Mouse (Mus musculus) forebrain, embryonic 15.5 days (tissue): ENCODE measurements at regions not wholly inside any gene's neighbourhood (a gene's known extent, or its start where the extent isn't known, plus 50 kb on each side); places are given as distances from the start of the nearest gene placed in this dataset.

ENCODE experiments used
- ATAC-seq: fragments of 200-750 bp; cut with Nextera tagmentation; replicated peaks from 2 replicates; pipeline ENCODE4 v1.8.0; 2017; ENCODE audit warnings: mild to moderate bottlenecking, moderate TSS enrichment, moderate library complexity
- H3K27ac ChIP-seq: fragments of 300-500 bp; sonication (generic); replicated peaks from 2 replicates; pipeline ENCODE4 v1.5.1; 2015; ENCODE audit warnings: mild to moderate bottlenecking, inconsistent platforms
- H3K27me3 ChIP-seq: fragments of 300-500 bp; sonication (generic); 2 replicates; pipeline ENCODE4 v1.6.1; 2015; ENCODE audit warnings: inconsistent platforms
- H3K36me3 ChIP-seq: fragments of 300-500 bp; sonication (generic); 2 replicates; pipeline ENCODE4 v1.6.1; 2015; ENCODE audit warnings: mild to moderate bottlenecking, inconsistent platforms
- H3K4me1 ChIP-seq: fragments of 300-500 bp; sonication (generic); 2 replicates; pipeline ENCODE4 v1.6.1; 2015; ENCODE audit warnings: inconsistent platforms
- H3K4me2 ChIP-seq: fragments of 300-500 bp; sonication (generic); replicated peaks from 2 replicates; pipeline ENCODE4 v1.6.1; 2015; ENCODE audit warnings: mild to moderate bottlenecking, inconsistent platforms
- H3K4me3 ChIP-seq: fragments of 300-500 bp; sonication (generic); 2 replicates; pipeline ENCODE4 v1.5.1; 2015; ENCODE audit warnings: mild to moderate bottlenecking, inconsistent platforms
- H3K9ac ChIP-seq: fragments of 300-500 bp; sonication (generic); replicated peaks from 2 replicates; pipeline ENCODE4 v1.6.1; 2015; ENCODE audit warnings: mild to moderate bottlenecking, inconsistent platforms
- H3K9me3 ChIP-seq: fragments of 300-500 bp; sonication (generic); 2 replicates; pipeline ENCODE4 v1.6.1; 2016; ENCODE audit warnings: inconsistent platforms
- WGBS: fragments of 180-500 bp; shearing (Covaris S2); methylation state at CpG from one replicate; pipeline ENCODE4 v1.1.7; 2015; ENCODE audit warnings: mixed read lengths; 5-methylcytosine and 5-hydroxymethylcytosine counted together

DNA sequence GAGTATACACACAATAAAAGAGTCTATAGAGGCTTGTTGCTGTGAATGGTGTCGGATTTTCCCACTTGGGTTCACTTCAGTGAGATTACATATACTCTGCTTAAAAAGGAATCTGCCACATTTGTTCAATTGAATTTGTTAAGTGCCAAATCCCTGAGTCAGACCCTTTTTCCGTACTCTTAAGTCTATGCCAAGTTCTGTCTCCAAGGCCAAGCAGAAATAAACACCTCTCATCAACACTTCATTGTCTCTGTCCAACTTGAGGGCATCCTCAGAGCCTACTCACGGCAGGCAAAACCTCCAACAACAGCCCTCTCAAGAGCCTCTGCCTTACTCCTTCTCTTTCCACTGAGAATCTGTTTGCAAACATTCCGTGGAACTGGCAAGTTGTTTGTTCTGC, 325.6 kb upstream of the Nr2f2 start:
- Histone ChIP-seq H3K27ac (no peak overlapping the region), H3K9me3 (no peaks in the 10 kb centered on the region), H3K36me3 (no peaks in the 10 kb centered on the region), H3K4me2 (no peak overlapping the region), H3K4me1 (no peaks in the 10 kb centered on the region), H3K9ac (no peak overlapping the region), H3K4me3 (no peak overlapping the region), H3K27me3 (no peaks in the 10 kb centered on the region)
- no peak for ATAC-seq
- 56% methylated on average over 4 of the region's 4 CpGs for WGBS

DNA sequence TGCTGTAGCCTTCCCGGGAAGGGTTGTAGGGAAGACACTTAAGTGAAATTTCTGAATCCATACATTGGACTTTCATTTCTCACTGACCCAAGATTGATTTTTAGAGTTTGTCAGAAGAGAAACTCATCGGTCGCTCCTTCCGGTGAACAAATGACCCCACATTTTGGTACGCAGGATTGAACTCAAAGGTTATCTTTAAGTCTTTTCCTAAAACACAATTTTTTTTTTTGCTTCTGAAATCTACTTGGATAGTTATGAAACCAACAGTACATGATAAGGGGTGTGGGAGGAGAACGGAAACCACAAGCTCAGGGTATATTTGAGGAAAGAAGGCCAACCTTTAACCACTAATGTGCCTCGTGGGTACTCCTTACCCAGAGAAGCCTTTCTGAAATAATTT, 324.3 kb upstream of the Nr2f2 start:
- H3K4me3 ChIP-seq: no peak overlapping the region
- no peaks in the 10 kb centered on the region for H3K4me1 ChIP-seq
- H3K36me3 ChIP-seq: no peaks in the 10 kb centered on the region
- no peak overlapping the region for H3K4me2 ChIP-seq
- H3K27me3 ChIP-seq: no peaks in the 10 kb centered on the region
- H3K9ac ChIP-seq: no peak overlapping the region
- ATAC-seq: no peak
- no peaks in the 10 kb centered on the region for H3K9me3 ChIP-seq
- no peak overlapping the region for H3K27ac ChIP-seq
- WGBS: 95% methylated on average over 7 of the region's 7 CpGs

DNA sequence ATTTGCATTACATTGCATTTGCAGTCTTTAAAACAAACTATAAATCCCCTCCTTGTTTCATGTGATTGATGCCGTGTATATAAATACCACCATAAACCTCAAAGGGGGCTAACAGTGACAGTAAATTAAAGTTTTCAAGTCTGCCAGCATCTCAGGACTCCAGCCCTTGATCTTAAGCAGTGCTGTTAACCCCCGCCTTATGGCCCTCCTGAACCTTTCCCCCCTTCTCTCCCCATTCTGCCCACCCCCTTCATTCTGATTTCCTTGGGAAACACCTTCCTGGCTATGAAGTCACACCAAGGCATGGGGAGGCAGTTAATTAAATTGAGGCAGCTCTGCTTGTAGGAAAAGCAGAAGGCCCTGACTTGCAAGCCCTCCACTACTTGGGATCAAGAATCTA, 302.5 kb upstream of the Nr2f2 start:
- H3K4me1 ChIP-seq: no peaks in the 10 kb centered on the region
- H3K4me2 ChIP-seq: no peak overlapping the region
- no peaks in the 10 kb centered on the region for H3K27me3 ChIP-seq
- H3K27ac ChIP-seq: no peak overlapping the region
- H3K9ac ChIP-seq: no peak overlapping the region
- no peak overlapping the region for H3K4me3 ChIP-seq
- H3K36me3 ChIP-seq: no peaks in the 10 kb centered on the region
- WGBS: 64% methylated on average over 2 of the region's 2 CpGs
- H3K9me3 ChIP-seq: no peaks in the 10 kb centered on the region
- ATAC-seq: no peak

DNA sequence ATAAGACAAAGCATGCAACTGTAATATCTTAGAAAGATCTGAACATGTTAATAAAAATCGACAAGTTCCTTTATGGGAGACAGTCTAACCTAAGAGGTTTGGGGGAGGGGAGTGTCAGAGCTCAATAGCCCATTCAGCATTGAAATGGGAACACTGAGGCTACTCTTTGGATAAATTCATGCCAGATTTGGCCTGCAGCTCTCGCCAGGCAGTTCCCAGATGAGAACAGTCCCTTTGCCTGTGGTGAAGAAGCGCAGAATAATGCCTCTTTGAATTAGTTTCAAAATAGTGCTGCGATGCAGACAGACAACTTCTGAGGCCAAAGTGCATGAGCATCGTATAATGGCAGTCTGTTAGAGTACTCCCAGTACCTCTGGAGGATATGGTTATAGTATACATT, 293.6 kb upstream of the Nr2f2 start:
- ATAC-seq: no peak
- Histone ChIP-seq H3K4me2 (no peak overlapping the region), H3K9me3 (no peaks in the 10 kb centered on the region), H3K36me3 (no peaks in the 10 kb centered on the region), H3K9ac (no peak overlapping the region), H3K27ac (no peak overlapping the region), H3K4me1 (no peaks in the 10 kb centered on the region), H3K27me3 (no peaks in the 10 kb centered on the region), H3K4me3 (no peak overlapping the region)
- 56% methylated on average over 5 of the region's 5 CpGs for WGBS

DNA sequence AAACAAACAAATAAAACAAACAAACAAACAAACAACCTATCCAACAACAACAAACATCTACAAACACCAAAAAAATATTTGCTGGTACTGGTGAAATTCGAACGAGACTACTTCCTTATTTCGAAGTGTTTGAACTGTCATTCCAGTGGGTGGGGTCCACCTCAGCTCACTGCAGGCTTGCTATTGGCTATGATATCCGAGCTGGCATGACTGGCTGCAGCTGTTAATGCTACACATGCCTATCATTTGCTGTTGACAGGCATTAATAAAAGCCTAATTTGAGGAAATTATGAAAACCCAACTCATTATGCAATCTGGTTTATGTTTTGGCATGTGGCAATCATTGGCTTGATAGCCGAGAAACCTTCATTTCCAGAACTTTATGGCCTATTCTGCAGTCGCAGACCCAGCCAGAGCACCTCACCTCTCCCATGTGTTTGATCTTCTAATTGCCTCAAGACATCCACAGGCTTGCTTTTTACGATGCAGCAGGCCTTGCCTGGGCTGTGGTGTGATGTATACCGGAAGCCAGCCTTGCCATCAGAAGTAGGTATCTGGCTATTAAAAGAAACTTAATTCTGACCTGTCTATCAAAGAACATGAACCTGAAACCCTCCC, 283.3 kb upstream of the Nr2f2 start:
- H3K27ac ChIP-seq: no peak overlapping the region
- no peak overlapping the region for H3K4me2 ChIP-seq
- H3K36me3 ChIP-seq: no peaks in the 10 kb centered on the region
- H3K4me1 ChIP-seq: no peaks in the 10 kb centered on the region
- no peak overlapping the region for H3K4me3 ChIP-seq
- no peaks in the 10 kb centered on the region for H3K9me3 ChIP-seq
- no peak for ATAC-seq
- WGBS: 79% methylated on average over 8 of the region's 8 CpGs
- no peak overlapping the region for H3K9ac ChIP-seq
- H3K27me3 ChIP-seq: no peaks in the 10 kb centered on the region

DNA sequence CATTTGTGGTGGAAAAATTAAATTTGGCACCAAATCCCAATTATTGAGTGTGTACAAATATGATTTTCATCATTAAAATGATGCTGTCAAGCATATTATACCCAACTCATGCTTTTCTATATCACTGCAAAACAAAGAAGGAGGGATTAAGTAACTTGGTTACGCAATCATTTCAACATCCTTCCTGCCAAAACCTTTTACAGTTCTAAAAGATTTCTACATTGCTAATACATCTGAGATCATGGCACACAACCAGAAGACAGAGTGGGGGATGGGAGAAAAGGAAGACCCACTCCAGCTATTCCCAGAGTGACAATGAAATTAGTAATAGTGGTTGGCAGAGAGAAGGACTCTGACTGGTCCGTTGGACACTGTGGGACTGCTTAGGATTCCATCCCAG, 280.3 kb upstream of the Nr2f2 start:
- WGBS: 56% methylated on average over 2 of the region's 2 CpGs
- Histone ChIP-seq H3K9ac (no peak overlapping the region), H3K36me3 (no peaks in the 10 kb centered on the region), H3K27me3 (no peaks in the 10 kb centered on the region), H3K27ac (no peak overlapping the region), H3K9me3 (no peaks in the 10 kb centered on the region), H3K4me3 (no peak overlapping the region), H3K4me2 (no peak overlapping the region), H3K4me1 (no peaks in the 10 kb centered on the region)
- ATAC-seq: no peak

DNA sequence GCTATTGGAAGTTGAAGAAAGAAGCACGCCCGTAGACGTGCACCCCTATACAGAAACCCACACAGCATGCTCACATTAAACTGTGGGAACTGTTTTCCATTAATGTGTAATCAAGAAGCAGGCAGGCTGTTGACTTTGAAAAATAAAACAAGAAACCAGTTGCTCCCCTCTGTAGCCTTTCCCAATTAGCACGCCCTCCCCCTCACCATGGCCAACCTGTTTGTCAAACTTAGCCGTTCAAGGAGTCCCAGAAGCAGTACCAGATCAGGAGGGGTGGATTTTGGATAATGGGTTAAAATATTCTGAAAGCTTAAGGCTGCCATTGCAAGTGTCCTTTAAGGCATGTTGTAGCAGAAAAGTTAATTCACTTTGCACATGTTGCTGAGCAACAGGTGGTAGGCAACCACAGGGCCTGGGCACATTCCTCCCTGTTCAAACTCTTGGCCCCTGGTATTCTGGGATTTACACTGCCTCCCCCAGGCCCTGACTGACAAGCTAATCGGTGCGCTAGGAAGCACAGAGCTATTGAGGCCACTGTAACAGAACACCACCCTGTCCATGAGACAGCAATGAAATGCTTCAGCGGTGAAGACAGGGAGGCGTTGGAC, 277.3 kb upstream of the Nr2f2 start:
- Histone ChIP-seq H3K4me3 (no peak overlapping the region), H3K27ac (no peak overlapping the region), H3K36me3 (no peaks in the 10 kb centered on the region), H3K9ac (no peak overlapping the region), H3K27me3 (no peaks in the 10 kb centered on the region), H3K4me2 (no peak overlapping the region), H3K9me3 (no peaks in the 10 kb centered on the region), H3K4me1 (peaks cover 4% of the 10 kb centered on the region)
- ATAC-seq: peak; percentile 41; the same call in 1 of the 2 replicates
- 34% methylated on average over 9 of the region's 9 CpGs for WGBS

DNA sequence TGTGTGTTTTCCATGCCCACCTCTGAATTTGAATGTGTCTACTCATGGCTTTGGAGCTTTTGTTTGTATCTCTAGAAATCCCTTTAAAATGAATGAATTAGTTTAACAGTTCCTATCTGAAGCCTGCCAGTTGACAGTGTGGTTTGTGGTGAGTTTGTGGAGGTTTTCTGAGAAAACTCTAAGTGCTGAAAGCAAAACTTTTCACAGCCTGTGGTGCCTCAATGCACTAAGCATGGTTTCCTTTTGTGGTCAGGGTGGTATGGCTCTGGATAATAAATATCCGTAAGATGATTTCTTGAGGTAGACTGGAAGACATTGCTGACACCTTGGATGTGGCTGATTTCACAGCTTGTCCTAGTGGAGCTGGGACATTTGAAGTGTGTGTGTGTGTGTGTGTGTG, 276.5 kb upstream of the Nr2f2 start:
- Histone ChIP-seq H3K4me3 (no peak overlapping the region), H3K9me3 (no peaks in the 10 kb centered on the region), H3K4me1 (peaks cover 4% of the 10 kb centered on the region), H3K27ac (no peak overlapping the region), H3K9ac (no peak overlapping the region), H3K4me2 (no peak overlapping the region), H3K27me3 (no peaks in the 10 kb centered on the region), H3K36me3 (no peaks in the 10 kb centered on the region)
- ATAC-seq: no peak
- WGBS: 92% methylated on average over 1 of the region's 1 CpGs

DNA sequence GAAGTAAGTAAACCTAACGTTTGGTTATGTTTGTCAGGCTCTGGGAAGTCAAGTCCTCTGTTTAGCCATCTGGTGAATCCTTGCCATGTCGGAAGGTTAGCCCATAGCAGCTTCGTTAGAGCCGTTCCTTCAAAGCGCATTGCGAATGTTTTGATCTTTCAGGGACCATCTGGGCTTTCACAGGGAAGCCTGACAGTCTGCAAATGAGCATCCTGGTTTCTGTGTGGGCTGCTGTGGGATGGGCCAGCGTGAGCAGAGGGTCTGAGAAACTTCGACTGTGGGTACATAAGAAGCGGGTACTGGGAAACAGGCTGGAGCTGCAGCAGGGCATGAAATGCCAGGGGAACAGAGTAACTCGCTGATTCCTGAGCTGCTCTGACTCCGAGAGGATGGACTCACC, 274.7 kb upstream of the Nr2f2 start:
- H3K4me3 ChIP-seq: no peak overlapping the region
- H3K36me3 ChIP-seq: no peaks in the 10 kb centered on the region
- WGBS: 34% methylated on average over 11 of the region's 11 CpGs
- H3K9ac ChIP-seq: no peak overlapping the region
- 0 out of 2 replicates have a peak, but pooled peaks have one; percentile 69 for ATAC-seq
- no peaks in the 10 kb centered on the region for H3K9me3 ChIP-seq
- no peak overlapping the region for H3K4me2 ChIP-seq
- no peaks in the 10 kb centered on the region for H3K27me3 ChIP-seq
- no peak overlapping the region for H3K27ac ChIP-seq
- peaks cover 4% of the 10 kb centered on the region for H3K4me1 ChIP-seq

DNA sequence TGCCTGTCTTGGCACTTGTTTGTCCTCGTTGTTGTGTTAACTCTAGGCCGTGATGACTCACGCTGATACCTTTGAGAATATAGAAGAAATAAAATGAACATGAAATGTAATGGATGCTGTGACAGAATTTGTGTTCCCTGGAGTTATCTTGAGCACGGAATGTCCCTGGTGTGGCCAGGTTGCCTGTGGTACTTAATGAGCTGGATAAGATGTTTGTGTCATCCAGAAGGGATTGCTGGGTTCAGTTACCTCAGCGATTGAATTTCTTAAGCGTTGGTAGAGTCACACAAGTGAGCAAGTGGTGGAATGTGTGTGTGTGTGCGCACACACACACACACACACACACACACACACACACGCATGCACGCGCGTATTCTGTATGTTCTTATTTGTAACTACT, 274.0 kb upstream of the Nr2f2 start:
- peaks cover 4% of the 10 kb centered on the region for H3K4me1 ChIP-seq
- H3K9me3 ChIP-seq: no peaks in the 10 kb centered on the region
- WGBS: 86% methylated on average over 11 of the region's 11 CpGs
- no peak overlapping the region for H3K27ac ChIP-seq
- H3K9ac ChIP-seq: no peak overlapping the region
- no peak overlapping the region for H3K4me2 ChIP-seq
- no peak for ATAC-seq
- H3K27me3 ChIP-seq: no peaks in the 10 kb centered on the region
- H3K36me3 ChIP-seq: no peaks in the 10 kb centered on the region
- no peak overlapping the region for H3K4me3 ChIP-seq

DNA sequence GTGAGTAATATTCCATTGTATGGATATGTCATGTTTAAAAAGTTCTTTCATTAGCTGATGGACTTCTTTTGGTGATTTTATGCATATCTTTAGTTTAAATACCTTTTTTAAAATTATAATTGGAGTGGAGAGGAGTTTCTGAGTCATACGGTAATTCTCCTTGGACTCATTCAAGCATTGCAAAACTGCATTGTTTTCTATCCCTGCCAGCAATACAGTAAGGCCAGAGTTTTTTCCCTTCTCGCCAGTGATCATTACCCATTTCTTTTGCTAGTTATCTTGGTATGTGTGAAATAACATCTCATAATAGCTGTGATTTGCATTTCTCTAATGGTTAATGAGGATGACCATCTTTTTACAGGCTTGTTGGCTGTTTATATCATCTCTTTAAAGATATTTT, 271.6 kb upstream of the Nr2f2 start:
- H3K4me2 ChIP-seq: no peak overlapping the region
- no peaks in the 10 kb centered on the region for H3K36me3 ChIP-seq
- H3K4me1 ChIP-seq: peaks cover 12% of the 10 kb centered on the region
- no peak overlapping the region for H3K9ac ChIP-seq
- no peak overlapping the region for H3K4me3 ChIP-seq
- 29% methylated on average over 2 of the region's 2 CpGs for WGBS
- ATAC-seq: no peak
- H3K27ac ChIP-seq: no peak overlapping the region
- H3K9me3 ChIP-seq: no peaks in the 10 kb centered on the region
- H3K27me3 ChIP-seq: no peaks in the 10 kb centered on the region

DNA sequence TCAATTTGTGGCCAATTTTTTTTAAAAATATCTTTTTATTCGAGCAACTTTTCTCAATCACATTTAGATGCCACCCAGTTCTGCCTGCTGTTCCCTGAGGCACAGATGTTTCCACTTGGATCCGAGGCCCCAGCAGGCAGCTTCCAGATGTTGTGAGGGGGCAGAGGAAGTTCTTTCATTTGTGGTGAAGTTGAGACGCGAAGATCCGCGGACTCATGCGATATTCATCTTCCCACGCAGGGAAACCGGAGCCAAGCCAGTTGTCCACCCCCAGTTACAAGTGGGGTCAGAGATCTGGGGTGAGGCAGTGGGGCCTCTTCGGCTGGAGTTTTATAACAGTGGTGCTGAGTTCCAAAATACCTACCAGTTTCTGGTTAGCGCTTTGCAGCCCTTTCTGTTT, 267.5 kb upstream of the Nr2f2 start:
- Histone ChIP-seq H3K27me3 (no peaks in the 10 kb centered on the region), H3K4me3 (no peak overlapping the region), H3K9me3 (no peaks in the 10 kb centered on the region), H3K4me2 (no peak overlapping the region), H3K27ac (no peak overlapping the region), H3K9ac (no peak overlapping the region), H3K36me3 (no peaks in the 10 kb centered on the region), H3K4me1 (peaks cover 7% of the 10 kb centered on the region)
- ATAC-seq: no peak
- 60% methylated on average over 11 of the region's 11 CpGs for WGBS

DNA sequence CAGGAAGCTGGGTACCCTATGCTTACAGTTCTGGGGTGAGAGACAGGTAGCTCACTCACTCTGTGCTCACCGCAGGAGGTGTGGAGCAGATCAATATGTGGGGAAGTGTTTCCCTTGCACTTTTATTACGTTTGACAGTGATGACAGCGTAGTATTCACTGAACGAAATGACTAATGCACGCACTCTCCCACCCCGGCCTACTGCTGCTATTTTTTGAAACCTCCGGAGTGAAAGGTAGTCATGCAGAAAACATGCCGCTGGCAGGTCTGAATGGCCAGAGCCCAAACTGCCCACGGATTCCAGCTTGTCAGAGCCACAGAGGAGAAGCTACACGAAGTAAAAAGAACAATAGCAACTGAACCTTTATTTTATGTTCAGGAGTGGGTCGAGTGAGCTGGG, 267.0 kb upstream of the Nr2f2 start:
- no peaks in the 10 kb centered on the region for H3K36me3 ChIP-seq
- H3K4me1 ChIP-seq: peaks cover 7% of the 10 kb centered on the region
- no peak overlapping the region for H3K9ac ChIP-seq
- H3K4me2 ChIP-seq: no peak overlapping the region
- no peak overlapping the region for H3K27ac ChIP-seq
- no peaks in the 10 kb centered on the region for H3K27me3 ChIP-seq
- no peak overlapping the region for H3K4me3 ChIP-seq
- no peak for ATAC-seq
- 12% methylated on average over 11 of the region's 11 CpGs for WGBS
- no peaks in the 10 kb centered on the region for H3K9me3 ChIP-seq
